Mouse (Mus musculus) testis, adult 2 months (tissue): ENCODE results near the gene Cisd3.

Experiments
- CTCF ChIP-seq: fragments of 200-500 bp; IDR thresholded peaks from 2 replicates; pipeline ENCODE4 v1.5.1; 2012; ENCODE audit warnings: low read depth, mild to moderate bottlenecking, inconsistent platforms, low read length, moderate library complexity; ENCODE audit not compliant: control insufficient read depth, insufficient read depth, insufficient replicate concordance
- POLR2A ChIP-seq: fragments of 200-500 bp; IDR thresholded peaks from 2 replicates; pipeline ENCODE4 v1.6.1; 2012; ENCODE audit warnings: low read depth, mild to moderate bottlenecking, inconsistent platforms, low read length, moderate library complexity; ENCODE audit not compliant: control insufficient read depth

GRCm38 (mm10) chr11:97716021-97716420, 30.4 kb downstream of the Cisd3 start:
- TF ChIP-seq CTCF (no peak), POLR2A (no peak)
